Comparison of ENCODE assay signal across 24 mouse cellular contexts in the genomic region with DNA sequence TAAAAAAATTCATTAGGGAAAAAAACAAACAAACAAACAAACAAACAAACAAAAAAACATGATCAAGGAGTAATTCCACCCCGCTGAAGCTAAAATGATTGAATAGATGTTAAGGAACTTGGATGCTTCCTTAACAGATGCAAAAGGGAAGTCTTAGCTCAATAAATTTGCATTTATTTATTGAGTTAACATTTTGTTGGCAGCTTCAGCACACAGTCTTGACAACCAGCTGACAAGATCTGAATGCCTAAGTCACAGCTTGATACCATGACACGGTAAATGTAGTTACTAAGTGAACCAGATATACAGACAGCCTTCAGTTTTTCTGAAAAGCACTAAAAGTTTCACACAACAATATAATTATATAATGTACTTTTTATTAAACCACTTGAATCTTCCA. TPM values are rescaled to one million over a fixed set of nuclear protein-coding genes. Genes with fewer than 3 reads are reported as not detected.
DNase-seq lines count a peak whose midpoint lies in the region; ATAC-seq and TF ChIP-seq lines count a peak whose summit lies in the region.
"Had no signal": no experiment of that assay in that cellular context is flagged by ENCODE, and none has a peak within 500 bp of the region (broad histone marks: within the 10 kb centered on the region; RNA-seq: fewer than 3 reads in every experiment).

No protein-coding gene starts in this region.

- TF ChIP-seq POLR2A in brain, embryonic 14.5 days (IDR thresholded peaks at IDR 0.05; ENCODE audit: borderline replicate concordance, extremely low read depth, insufficient read depth, insufficient read length, poor library complexity, severe bottlenecking): no peak

- peaks cover 24% of the 10 kb centered on the region for H3K4me1 ChIP-seq in forebrain, embryonic 13.5 days
- peaks cover 25% of the 10 kb centered on the region for H3K4me1 ChIP-seq in forebrain, embryonic 10.5 days
- H3K4me1 ChIP-seq in hindbrain, postnatal 0 days (ENCODE audit: insufficient read depth, low read length): 0 out of 2 replicates have a peak, but pooled peaks cover 8% of the 10 kb centered on the region
- peaks cover 21% of the 10 kb centered on the region for H3K4me1 ChIP-seq in hindbrain, embryonic 12.5 days

- peak; percentile 63; the same call in 1 of the 2 replicates for ATAC-seq in forebrain, embryonic 13.5 days
- no peak for ATAC-seq in hindbrain, postnatal 0 days
- ATAC-seq in hindbrain, embryonic 12.5 days (ENCODE audit: low FRiP score): no peak
- ATAC-seq: activated CD4-positive, CD25-positive, alpha-beta regulatory T cell, adult 4 months; intestine, embryonic 15.5 days had no signal

- no peak overlapping the region for H3K9ac ChIP-seq in forebrain, embryonic 13.5 days
- no peak overlapping the region for H3K9ac ChIP-seq in hindbrain, postnatal 0 days (replicated peaks; ENCODE audit: low read length)
- H3K9ac ChIP-seq in hindbrain, embryonic 12.5 days: no peak overlapping the region
- H3K9ac ChIP-seq: embryonic facial prominence, embryonic 12.5 days; embryonic facial prominence, embryonic 15.5 days; hindbrain, embryonic 15.5 days; intestine, embryonic 15.5 days had no signal

- no peak for DNase-seq in forebrain, embryonic 10.5 days (ENCODE audit: extremely low spot score, low spot score)
- peak; percentile 24 for DNase-seq in hindbrain, postnatal 0 days (ENCODE audit: low spot score)
- peak; percentile 83 for DNase-seq in brain, embryonic 14.5 days (ENCODE audit: low read depth)
- no peak for DNase-seq in kidney, postnatal 14 days
- DNase-seq: adrenal gland, adult 8-10 months; adrenal gland, postnatal 25 days; cerebellum, adult 18-20 months; cerebellum, adult 9-11 months; cerebellum, postnatal 25 days; gastrocnemius, postnatal 10 days; gastrocnemius, postnatal 36 days; heart, adult 2 months; heart, postnatal 14 days; heart, postnatal 4 days; kidney, adult 11 months had no signal

- TF ChIP-seq CTCF in hindbrain, postnatal 0 days (IDR thresholded peaks at IDR 0.05; ENCODE audit: low read depth): no peak
- no peak for TF ChIP-seq CTCF in brain, embryonic 14.5 days (IDR thresholded peaks at IDR 0.05; ENCODE audit: borderline replicate concordance, extremely low read depth, insufficient read depth, insufficient read length)

- no peak overlapping the region for H3K4me2 ChIP-seq in forebrain, embryonic 13.5 days
- no peak overlapping the region for H3K4me2 ChIP-seq in hindbrain, postnatal 0 days (ENCODE audit: low read depth, low read length)
- no peak overlapping the region for H3K4me2 ChIP-seq in hindbrain, embryonic 12.5 days (replicated peaks)
- H3K4me2 ChIP-seq: intestine, embryonic 15.5 days had no signal

- H3K4me3 ChIP-seq in forebrain, embryonic 13.5 days: no peak overlapping the region
- no peak overlapping the region for H3K4me3 ChIP-seq in forebrain, embryonic 10.5 days
- no peak overlapping the region for H3K4me3 ChIP-seq in hindbrain, postnatal 0 days (ENCODE audit: low read length)
- H3K4me3 ChIP-seq in hindbrain, embryonic 12.5 days: no peak overlapping the region
- H3K4me3 ChIP-seq: embryonic facial prominence, embryonic 12.5 days; embryonic facial prominence, embryonic 15.5 days; heart, adult 2 months; heart, embryonic 10.5 days; heart, embryonic 13.5 days; hindbrain, embryonic 15.5 days; intestine, embryonic 15.5 days had no signal

- no peak overlapping the region for H3K27ac ChIP-seq in forebrain, embryonic 13.5 days
- no peak overlapping the region for H3K27ac ChIP-seq in forebrain, embryonic 10.5 days
- H3K27ac ChIP-seq in hindbrain, postnatal 0 days: no peak overlapping the region
- H3K27ac ChIP-seq in hindbrain, embryonic 12.5 days: no peak overlapping the region
- H3K27ac ChIP-seq: heart, adult 2 months; heart, embryonic 10.5 days; hindbrain, embryonic 15.5 days; intestine, embryonic 15.5 days had no signal

- no peaks in the 10 kb centered on the region for H3K27me3 ChIP-seq in forebrain, embryonic 13.5 days
- no peaks in the 10 kb centered on the region for H3K27me3 ChIP-seq in forebrain, embryonic 10.5 days (ENCODE audit: poor library complexity, severe bottlenecking)
- H3K27me3 ChIP-seq in hindbrain, postnatal 0 days (ENCODE audit: insufficient read depth, low read length): no peaks in the 10 kb centered on the region
- H3K27me3 ChIP-seq in hindbrain, embryonic 12.5 days: no peaks in the 10 kb centered on the region
- H3K27me3 ChIP-seq: embryonic facial prominence, embryonic 12.5 days; embryonic facial prominence, embryonic 15.5 days; heart, embryonic 13.5 days; hindbrain, embryonic 15.5 days; intestine, embryonic 15.5 days had no signal

- no peaks in the 10 kb centered on the region for H3K9me3 ChIP-seq in forebrain, embryonic 13.5 days (replicated peaks)
- H3K9me3 ChIP-seq in forebrain, embryonic 10.5 days: no peaks in the 10 kb centered on the region
- H3K9me3 ChIP-seq in hindbrain, postnatal 0 days (ENCODE audit: low read length): no peaks in the 10 kb centered on the region
- no peaks in the 10 kb centered on the region for H3K9me3 ChIP-seq in hindbrain, embryonic 12.5 days (replicated peaks)
- H3K9me3 ChIP-seq: embryonic facial prominence, embryonic 12.5 days; embryonic facial prominence, embryonic 15.5 days; heart, embryonic 10.5 days; heart, embryonic 13.5 days; hindbrain, embryonic 15.5 days; intestine, embryonic 15.5 days had no signal

- WGBS in forebrain, embryonic 13.5 days: 41% methylated on average over 2 of the region's 2 CpGs
- 86% methylated on average over 2 of the region's 2 CpGs for WGBS in forebrain, embryonic 10.5 days
- 31% methylated on average over 2 of the region's 2 CpGs for WGBS in hindbrain, postnatal 0 days
- WGBS in hindbrain, embryonic 12.5 days: 56% methylated on average over 2 of the region's 2 CpGs

- no peaks in the 10 kb centered on the region for H3K36me3 ChIP-seq in forebrain, embryonic 13.5 days (ENCODE audit: poor library complexity, severe bottlenecking)
- H3K36me3 ChIP-seq in forebrain, embryonic 10.5 days (replicated peaks): no peaks in the 10 kb centered on the region
- no peaks in the 10 kb centered on the region for H3K36me3 ChIP-seq in hindbrain, postnatal 0 days (ENCODE audit: insufficient read depth, low read length)
- H3K36me3 ChIP-seq in hindbrain, embryonic 12.5 days: no peaks in the 10 kb centered on the region
- H3K36me3 ChIP-seq: embryonic facial prominence, embryonic 12.5 days; embryonic facial prominence, embryonic 15.5 days; heart, embryonic 10.5 days; heart, embryonic 13.5 days; hindbrain, embryonic 15.5 days; intestine, embryonic 15.5 days had no signal

RNA-seq across cellular contexts. Expression of a gene that starts 27.9 kb away (rescaled TPM):
- polyA plus RNA-seq in forebrain, embryonic 13.5 days (2015; fragmentation: Nextera tagmentation; extraction: Ambion mirVana): 1.7 and 2.0 TPM in 2 replicates
- polyA plus RNA-seq in forebrain, embryonic 10.5 days (2016; fragmentation: Nextera tagmentation; extraction: Ambion mirVana): 8.2 and 8.6 TPM in 2 replicates
- total RNA-seq in hindbrain, postnatal 0 days (2014; rRNA removed): 3.6 and 5.3 TPM in 2 replicates
- polyA plus RNA-seq in hindbrain, postnatal 0 days (2015; fragmentation: Nextera tagmentation; extraction: Ambion mirVana): 2.9 and 3.2 TPM in 2 replicates
- polyA plus RNA-seq in hindbrain, embryonic 12.5 days (2016; fragmentation: Nextera tagmentation; extraction: Ambion mirVana): 4.8 and 5.0 TPM in 2 replicates
- polyA plus RNA-seq in brain, embryonic 14.5 days (2012; rRNA removed): 1.9 and 3.1 TPM in 2 replicates
- polyA plus RNA-seq: activated CD4-positive, CD25-positive, alpha-beta regulatory T cell, adult 4 months had no signal

Comparison
In these comparisons a context has a peak if more than half of its experiments do, and no peak if none do; other contexts are left out.
1. DNase-seq: peak in hindbrain, postnatal 0 days (single experiment) and brain, embryonic 14.5 days (single experiment); none in forebrain, embryonic 10.5 days (single experiment) and kidney, postnatal 14 days (single experiment).